Mouse (Mus musculus) gastrocnemius, postnatal 10 days (tissue): ENCODE measurements around the gene Ly6g6e. TPM values are rescaled to one million over a fixed set of nuclear protein-coding genes. Genes with fewer than 3 reads are reported as not detected.

Experiments used
- DNase-seq: peaks from one replicate; pipeline ENCODE4 v3.0.0; 2021; ENCODE audit warnings: mixed read lengths
- total RNA-seq, 2 experiments: library from RNA; stranded (reverse); gene quantifications; 2 replicates each; pipeline ENCODE4 v1.2.3; 2021

Gene Ly6g6e
- total RNA-seq, 2 experiments from 2014 or later = not detected

DNA sequence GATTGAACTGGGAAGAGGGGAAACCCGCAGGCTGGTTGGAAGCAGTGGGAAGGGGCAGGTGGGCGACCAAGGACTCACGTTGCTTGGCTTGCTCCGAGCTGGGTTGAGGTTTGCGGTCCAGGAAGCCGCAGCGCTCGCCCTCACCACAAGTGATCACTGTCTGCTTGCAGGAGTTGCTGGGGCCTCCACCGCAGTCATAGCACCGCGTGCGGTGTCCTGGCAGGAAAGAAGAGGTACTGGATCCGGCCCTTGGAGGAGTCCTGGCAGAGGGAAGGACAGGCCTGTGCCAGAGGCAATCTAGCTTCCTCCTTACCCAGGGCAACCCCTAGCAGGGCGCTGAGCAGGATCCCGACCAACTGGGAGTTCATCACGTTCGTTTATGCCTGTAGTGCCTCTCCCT, 2.6 kb upstream of the Ly6g6e start:
- no peak for DNase-seq

DNA sequence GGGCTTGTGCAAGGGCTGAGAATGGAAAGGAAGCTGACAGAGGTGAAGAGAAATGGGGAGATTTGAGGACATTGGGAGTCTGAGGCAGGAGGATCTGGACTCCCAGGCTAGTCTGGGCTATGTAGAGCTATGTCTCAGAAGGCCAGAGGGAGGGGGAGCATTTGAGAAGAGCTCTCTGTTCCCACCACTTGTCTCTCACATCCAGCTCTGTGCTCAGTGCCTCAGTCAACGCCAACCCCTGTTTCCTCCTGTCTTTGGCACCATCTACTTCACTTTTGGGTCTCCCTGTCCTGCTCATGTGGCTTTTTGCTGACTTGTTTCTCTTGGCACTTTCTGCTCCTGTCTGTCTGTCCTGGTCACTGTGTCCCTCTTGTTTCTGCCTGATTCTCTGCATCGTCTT, 583 bp downstream of the Ly6g6e start:
- no peak for DNase-seq

DNA sequence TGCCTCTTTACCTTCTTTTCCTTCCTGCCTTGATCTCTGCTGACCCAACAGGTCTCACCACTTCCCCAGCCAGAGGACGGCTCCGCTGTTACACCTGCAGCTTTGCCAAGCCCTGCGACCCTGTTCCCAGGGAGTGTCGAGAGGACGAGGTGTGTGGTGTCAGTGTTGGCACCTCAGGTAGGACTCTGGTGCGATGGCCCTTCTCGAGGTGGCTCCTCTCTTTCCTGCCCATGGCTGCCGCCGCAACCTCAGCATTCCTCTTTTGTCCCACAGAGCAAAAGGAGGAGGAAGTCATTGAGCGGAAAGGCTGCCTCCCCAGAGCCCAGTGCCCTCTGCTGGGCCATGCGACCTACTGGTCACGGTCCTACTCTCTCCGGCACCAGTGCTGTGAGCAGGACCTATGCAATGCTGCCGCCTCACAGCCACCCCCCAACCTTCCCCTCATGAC, 1.1 kb downstream of the Ly6g6e start, which contains the start of gene Ly6g6d:
Gene Ly6g6d (minus strand): TSS at position 280 of the 448 bp plus-strand sequence.
- peak; percentile 38 for DNase-seq

DNA sequence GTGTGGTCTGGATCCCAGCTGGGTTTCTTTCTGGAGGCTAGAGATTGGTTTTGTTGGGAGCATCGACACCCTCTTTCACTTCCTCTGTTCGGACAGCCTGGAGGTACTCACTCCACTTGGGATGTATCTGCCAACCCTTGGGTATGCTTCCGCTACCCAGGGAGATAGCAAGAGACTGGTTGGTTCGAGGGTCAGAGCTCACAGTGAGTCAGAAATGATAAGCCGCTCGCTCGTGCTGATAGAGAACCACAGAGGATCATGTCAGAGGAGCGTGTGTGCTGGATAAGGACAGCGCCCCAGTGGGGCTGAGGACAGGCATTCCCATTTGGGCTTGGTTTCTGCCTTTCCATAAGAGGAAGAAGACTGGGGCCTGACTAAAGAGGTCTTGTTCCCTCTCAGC, 3.1 kb downstream of the Ly6g6e start:
- DNase-seq = no peak

DNA sequence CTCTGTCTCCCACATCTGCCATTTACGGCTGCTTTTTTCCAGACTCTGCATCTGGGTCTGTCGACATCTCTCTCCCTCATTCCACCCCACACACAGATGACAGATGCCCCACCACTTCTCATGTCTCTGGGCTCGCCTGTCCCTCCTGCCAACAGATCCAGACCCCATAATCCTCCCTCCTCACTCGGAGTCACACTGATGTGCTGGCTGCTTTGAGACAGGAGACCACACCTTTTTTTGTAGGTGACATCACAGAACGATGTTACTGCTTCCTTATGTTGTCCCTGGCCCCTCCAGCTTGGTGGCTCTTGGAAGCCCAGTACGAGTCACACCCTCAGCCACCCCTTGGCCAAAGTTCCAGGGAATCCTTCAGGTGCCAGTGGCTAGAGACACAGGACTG, 3.5 kb downstream of the Ly6g6e start:
- no peak for DNase-seq

DNA sequence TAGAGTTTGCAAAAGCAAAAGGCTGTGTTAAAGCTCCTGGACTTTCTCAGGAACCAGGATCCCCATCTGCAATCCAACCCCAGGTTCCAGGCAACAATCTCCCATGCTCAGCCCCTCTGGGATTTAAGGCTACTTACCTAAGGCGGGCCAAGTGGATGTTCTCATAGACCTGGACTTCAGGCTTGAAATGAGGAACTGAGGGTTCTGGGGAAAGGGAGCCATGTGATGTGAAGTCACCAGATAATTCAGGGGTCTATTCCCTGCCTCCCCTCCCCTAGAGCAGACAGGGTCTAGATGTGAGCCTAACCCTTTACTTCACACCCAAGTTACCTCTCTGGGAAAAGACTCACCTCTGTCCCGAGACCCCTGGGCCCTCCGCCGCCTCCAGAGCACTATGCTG, 4.0 kb downstream of the Ly6g6e start:
- DNase-seq = no peak

DNA sequence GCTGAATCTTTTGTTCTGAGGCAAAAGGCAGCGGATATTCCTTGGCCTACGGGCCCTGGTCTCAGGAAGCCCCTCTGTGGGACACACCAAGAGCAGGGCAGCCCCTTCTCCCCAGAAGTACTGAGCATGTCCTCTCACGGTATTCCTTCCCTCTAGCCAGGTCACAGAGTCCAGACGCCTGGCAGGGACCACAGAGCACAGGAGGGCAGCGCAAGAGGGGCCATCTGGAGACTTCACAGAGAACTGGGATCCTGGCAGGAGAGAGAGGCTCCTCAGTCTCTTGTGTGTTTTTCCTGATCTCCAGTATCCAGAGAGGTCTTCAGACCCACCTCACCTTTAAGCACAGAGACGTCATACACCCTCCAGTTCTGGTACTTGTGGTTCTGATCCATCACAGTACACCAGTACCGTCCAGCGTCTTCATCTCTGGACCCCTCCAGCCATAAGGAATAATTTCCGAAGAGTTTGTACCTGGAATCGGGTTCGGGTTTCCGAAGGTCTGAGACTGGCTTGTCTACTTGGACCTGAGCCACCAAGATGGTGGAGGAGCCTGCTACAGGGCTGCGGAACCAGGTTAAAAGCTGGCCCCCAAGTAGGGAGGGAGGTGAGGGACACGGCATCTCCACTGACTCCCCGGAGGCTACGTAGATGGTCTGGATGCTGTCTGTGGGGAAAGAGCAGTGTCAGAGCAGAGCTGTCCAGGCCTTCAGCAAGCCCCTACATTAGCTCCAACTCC, 6.3 kb downstream of the Ly6g6e start:
- no peak for DNase-seq

DNA sequence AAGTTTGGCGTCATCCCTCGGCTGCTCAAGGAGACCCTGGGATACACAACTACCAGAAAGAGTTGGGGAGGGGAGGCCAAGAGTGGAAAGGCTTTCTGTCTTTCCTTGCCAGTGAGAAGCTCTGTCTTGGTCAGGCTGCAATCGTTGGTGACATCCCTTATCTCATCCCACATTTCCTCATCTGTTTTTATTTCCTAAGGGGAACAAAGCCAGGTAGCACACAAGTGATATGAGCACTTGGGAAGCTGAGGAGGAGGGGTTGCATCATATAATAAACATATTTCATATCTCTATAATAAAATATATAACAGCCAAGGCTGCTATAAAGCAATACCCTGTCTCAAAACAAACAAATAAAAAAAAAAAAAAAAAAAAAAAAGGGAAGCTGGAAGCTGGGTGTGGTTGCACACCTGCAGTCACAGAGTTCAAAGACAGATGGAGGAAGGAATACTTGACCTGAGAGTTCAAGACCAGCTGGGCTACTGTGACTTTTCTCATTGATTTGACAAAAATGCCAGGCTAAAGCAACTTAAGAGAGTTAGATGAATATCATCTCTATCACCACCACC, 7.3 kb downstream of the Ly6g6e start:
- DNase-seq = no peak

DNA sequence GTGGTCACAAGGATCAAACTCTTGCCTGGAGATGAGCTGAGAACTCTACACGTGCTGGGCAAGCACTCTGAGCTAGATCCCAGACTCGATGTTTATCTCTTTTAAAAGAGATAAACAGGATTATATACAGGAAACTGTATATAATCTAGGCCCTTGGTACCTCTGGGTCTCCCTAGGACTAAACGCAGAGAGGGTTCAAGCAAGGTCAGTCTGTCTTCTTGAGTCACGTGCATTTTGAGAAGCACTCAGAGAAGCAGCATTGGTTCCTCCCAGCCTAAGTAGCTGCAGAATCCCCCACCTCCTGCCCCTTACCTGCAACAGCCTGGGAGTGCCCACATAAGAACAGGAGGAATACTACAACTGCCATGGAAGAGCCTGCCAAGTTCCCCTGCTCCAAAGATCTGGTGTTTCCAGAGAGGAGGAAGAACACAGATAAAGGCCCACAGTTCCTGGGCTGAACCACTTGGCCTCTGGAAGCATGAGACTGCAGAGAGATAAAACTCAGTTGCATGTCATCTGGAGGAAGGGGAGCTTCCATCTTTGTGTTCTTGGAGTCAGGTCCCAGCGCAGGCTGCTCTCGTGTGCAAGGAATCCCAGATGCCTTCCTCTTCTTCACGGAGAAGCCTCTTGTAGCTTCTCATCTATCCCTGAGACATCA, 8.6 kb downstream of the Ly6g6e start, which contains the start of gene Ly6g6f:
Gene Ly6g6f (minus strand): TSS at position 403 of the 658 bp plus-strand sequence.
- no peak for DNase-seq

DNA sequence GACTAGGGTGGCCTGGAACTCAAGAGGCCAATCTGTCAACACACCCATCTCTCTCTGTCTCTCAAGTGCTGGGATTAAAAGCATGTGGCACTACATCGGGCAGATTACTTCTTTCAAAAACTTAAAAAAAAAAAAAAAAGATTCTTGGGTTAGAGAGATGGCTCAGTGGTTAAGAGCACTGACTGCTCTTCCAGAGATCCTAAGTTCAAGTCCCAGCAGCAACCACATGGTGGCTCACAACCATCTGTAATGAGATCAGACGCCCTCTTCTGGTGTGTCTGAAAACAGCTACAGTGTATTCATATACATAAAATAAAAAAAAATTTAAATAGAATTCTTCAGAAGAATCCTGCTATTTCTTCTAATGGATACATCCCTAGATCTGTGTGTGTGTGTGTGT, 11.4 kb downstream of the Ly6g6e start:
- DNase-seq = no peak

DNA sequence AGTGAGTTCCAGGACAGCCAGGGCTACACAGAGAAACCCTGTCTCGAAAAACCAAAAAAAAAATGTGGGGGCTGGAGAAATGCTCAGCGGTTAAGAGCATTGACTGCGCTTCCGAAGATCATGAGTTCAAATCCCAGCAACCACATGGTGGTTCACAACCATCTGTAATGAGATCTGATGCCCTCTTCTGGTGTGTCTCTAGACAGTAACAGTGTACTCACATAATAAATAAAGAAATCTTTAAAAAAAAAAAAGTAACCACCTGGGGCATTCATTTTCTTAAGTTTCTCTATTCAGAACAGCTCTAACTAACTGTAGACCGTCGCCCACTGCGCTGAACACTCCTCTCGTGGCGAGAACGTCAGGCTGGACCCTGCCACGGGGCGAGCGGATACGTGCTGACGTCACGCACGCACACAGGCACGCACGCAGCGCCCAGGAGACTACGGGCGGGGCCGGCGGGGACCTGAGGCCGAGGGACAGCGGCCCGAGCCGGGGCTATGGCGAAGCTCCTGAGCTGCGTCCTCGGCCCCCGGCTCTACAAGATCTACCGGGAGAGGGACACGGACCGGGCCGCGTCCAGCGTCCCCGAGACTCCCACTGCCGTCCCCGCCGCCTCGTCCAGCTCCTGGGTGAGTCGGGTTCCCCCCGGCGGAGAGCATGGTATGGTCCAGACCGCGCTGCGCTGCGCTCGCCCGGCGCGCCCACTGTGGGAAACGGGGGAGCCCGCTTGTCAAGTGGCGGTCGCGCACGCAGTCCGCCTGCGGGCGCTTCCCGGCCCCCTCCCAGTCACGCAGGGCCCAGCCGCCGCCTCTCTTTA, 12.3 kb downstream of the Ly6g6e start, which contains the start of gene Abhd16a:
Gene Abhd16a (plus strand): TSS at position 439 of the 820 bp plus-strand sequence.
- peak; percentile 93 for DNase-seq

DNA sequence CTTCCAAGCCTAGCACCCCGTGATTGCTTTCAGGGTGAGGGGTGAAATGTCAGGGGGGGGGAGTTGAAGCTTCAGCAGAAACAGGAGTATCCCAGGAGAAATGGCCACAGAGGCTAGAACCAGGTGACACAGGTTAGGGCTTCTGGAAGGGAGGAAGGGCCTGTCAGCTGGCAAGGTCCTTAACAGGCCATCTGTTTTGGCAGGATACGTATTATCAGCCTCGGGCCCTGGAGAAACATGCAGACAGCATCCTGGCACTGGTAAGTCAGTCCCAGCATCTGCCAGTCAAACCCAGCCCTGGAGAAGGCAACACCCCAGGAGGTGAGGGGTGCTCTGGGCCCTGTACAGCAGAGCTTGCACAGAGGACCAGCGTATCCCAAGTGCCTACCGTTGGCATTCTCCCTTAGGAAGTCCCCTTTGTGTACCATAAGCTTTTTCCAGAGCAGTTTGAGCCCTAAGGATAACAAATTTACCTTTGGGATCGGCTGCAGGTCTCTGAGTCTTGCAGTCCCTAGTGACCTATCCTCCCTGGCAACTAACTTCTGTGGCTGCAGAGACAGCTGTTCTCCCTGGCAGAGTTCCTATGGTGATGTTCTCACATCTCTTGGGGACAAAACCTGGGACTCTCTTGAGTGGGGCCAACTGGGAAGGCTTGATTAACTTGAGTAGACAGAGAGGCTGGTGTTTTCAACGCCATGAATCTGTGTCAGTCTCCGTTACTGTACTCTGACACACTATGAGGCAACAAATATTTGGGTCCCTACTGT, 13.6 kb downstream of the Ly6g6e start:
- no peak for DNase-seq

DNA sequence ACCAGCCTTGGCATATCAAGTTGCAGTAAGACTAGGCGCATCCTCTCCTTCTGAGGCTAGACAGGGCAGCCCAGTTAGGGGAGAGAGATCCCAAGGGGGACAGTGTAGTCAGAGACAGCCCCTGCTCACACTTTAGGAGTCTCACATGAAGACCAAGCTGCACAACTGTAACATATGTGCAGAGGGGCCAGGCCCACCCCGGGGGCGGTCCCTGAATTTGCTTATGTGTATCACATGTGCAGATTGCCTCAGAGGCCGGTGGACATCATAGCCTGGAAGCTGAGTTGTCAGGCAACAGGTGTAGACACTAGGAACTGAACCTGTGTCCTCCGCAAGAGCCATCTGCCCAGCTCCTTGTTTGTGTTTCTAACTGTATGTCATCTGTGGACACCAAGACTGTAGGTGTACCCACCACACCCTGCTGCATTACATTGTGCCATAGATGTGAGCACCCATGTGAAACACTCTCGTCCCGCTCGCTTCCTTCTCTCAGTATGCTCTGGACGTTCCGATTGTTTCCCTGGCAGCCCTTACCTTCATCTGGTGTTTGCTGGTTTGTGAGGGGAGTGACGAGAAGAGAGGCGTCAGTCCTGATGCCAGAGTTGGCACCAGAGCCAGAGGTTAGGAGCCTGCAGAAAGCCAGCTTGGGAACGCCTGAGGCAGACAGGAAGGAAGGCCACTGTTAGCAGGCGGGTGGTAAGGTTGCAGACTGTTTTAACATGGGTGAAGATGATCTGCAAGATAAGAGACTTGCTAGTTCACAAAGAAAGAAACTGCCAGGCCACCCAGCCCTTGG, 15.9 kb downstream of the Ly6g6e start:
- DNase-seq = no peak

DNA sequence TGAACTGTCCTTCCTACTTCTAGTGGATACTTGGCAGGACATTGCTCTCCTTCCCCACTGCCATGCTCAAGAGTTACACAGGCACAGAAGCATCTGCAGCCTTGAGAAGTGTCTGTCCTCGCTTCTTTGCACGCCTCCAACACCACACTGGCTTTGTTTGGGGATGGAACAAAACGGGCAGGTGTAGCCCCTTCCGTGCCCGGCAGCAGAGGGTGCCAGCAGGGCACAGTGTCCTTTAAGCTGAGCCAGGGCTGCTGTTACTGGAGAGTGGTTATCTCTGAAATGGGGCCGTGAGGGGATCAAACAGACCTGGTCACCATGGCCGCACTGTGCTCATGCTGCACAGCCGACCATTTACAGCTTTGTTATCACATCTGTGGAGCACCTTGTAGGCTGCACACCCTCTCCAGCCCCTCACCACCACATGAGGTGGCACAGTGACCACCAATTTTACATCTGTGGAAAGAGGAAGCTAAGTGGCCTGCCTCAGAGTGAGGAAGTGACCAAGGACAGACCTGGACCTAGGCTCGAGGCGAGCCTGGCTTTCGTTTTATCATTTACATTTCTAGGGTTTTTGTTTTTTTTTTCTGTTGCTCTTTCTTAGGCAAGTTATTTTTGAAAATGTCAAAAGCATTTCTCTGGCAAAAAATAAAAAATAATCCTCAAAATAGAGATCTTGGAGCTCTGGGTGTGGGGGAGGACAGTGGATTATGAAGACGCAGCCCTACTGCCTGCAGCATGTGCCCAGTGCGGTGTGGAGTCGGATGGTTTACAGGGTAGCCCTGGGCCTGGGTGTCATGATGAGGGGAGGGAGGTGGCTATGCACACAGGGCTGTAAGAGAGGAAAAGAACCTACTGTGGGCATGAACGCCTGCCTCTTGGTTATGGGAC, 18.0 kb downstream of the Ly6g6e start:
- no peak for DNase-seq

DNA sequence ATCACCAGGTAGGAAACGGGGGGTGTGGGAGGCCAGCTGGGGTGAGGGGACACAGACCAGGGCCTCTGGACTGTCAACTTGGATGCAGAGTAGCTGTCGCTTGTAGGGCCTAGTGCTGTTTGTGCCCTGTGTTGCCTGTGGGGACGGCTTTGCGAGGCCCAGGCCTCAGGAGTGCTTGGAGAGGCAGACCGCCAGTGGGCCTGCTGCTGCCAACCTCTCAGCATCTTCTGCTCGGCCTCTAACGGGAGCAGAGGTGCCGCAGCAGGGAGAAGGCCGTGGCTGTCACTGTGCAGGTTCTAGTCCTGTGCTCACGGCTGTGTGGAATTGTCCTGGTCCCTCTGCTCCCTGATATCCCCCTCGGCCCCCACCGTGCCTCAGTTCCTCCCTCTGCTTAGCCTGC, 19.9 kb downstream of the Ly6g6e start:
- no peak for DNase-seq

DNA sequence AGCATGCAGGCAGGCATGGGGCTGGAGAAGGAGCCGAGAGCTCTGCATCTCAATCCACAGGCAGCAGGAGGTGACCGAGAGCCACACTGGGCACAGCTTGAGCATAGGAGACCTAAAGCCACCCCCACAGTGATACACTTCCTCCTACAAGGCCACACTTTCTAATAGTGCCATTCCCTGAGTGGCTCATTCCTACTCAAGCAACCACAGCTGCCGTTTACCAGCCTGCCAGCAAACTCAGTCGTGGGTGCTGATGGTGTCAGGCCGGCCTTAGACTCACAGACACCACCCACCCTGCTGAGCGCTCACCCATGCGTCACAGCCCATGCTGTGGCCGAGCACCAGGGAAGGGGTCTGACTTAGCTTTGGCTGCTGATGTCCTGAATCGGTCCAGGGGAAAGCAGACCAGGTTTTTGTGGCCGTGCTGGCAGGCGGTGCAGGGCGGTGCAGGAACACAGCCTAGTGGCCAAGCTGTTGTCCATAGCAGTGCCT, 20.5 kb downstream of the Ly6g6e start:
- no peak for DNase-seq

DNA sequence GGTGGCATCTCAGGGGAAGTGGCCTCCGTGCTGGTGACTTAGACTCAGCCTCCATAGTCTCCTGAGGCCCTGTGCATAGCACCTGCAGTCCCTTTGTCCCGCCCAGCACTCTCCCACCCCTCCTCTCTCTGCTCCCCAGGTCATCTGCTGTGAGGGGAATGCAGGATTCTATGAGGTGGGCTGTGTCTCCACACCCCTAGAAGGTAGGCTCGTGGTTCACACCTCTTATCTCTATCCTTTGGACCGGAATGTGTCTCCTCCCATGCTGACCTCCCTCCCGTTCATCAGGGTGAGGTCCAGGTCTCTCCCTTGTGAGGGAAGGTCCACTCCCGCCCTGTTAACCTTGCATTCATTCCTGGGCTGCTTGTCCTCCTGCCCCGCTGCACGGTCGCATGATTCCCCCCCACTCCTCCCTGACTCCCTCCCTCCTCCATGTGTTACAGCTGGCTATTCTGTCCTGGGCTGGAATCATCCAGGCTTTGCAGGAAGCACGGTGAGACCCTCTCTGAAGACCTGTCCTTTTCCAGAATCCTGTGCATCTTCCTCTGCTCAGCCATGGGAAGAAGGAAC, 23.6 kb downstream of the Ly6g6e start:
- DNase-seq = no peak

DNA sequence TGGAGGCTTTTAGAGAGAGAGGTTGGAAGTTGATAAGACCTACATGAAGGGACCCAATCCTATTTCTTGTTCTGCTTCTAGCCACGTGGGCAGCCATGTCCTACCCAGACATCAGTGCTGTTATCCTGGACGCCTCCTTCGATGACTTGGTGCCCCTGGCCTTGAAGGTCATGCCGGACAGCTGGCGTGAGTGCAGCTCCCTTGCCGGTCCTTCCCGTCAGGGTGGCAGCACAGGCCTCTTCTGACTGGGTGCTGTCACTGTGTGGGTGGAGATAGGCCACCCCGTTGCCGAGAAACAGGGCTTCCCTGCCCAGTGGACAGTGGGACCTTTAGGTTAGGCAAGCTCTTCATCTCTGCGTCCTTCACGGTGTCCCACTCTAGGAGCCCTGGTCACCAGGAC, 24.5 kb downstream of the Ly6g6e start:
- no peak for DNase-seq

DNA sequence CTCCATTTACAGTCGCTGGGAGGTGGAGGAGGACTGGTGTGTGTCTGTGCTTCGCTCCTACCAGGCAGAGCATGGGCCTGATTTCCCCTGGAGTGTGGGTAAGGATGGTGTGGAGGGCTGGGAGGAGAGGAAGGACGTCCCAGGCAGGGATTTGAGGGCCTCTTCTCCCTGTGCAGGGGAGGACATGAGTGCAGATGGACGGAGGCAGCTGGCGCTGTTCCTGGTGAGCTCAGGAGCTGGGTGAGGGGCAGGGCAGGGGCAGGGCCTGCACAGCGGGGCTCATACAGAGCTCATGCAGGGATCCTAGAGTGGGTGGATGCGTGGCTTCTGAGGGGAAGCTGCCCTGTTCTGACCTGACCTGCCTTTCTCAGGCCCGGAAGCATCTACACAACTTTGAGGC, 25.6 kb downstream of the Ly6g6e start:
- DNase-seq = no peak
